Mouse (Mus musculus): ENCODE results near the gene Pacs2. TPM values are rescaled to one million over a fixed set of nuclear protein-coding genes. Genes with fewer than 3 reads are reported as not detected.

Pacs2 gene
- polyA plus RNA-seq, 1 experiment from 2014 or later: 26.8 TPM

- no peak overlapping the region for H3K4me3 ChIP-seq (replicated peaks; ENCODE audit: low read length)
- H3K9ac ChIP-seq: no peak overlapping the region
- no peaks in the 10 kb centered on the region for H3K36me3 ChIP-seq (replicated peaks; ENCODE audit: control insufficient read depth, insufficient read depth)
- H3K27me3 ChIP-seq (ENCODE audit: control insufficient read depth, insufficient read depth, low read length): no peaks in the 10 kb centered on the region
- ATAC-seq (ENCODE audit: low FRiP score) (no peak), DNase-seq (ENCODE audit: low spot score) (no peak)
- no peak overlapping the region for H3K4me2 ChIP-seq (replicated peaks)
- WGBS: 33% methylated on average over 4 of the region's 4 CpGs
- peaks cover 8% of the 10 kb centered on the region for H3K4me1 ChIP-seq (replicated peaks; ENCODE audit: control insufficient read depth, insufficient read depth, low read length)
- H3K27ac ChIP-seq: no peak overlapping the region
- H3K9me3 ChIP-seq (ENCODE audit: control insufficient read depth, low read length): no peaks in the 10 kb centered on the region
These were observed 9.3 kb upstream of the Pacs2 start for GRCm38 (mm10) chr12:113004993-113005392.

GRCm38 (mm10) chr12:113011702-113012360 lies 2.5 kb upstream of the Pacs2 start:
- Histone ChIP-seq H3K4me3 (replicated peaks; ENCODE audit: low read length) (no peak overlapping the region), H3K9ac (no peak overlapping the region), H3K9me3 (ENCODE audit: control insufficient read depth, low read length) (no peaks in the 10 kb centered on the region), H3K4me2 (replicated peaks) (no peak overlapping the region), H3K4me1 (replicated peaks; ENCODE audit: control insufficient read depth, insufficient read depth, low read length) (peaks cover 25% of the 10 kb centered on the region), H3K36me3 (replicated peaks; ENCODE audit: control insufficient read depth, insufficient read depth) (no peaks in the 10 kb centered on the region), H3K27ac (no peak overlapping the region), H3K27me3 (ENCODE audit: control insufficient read depth, insufficient read depth, low read length) (no peaks in the 10 kb centered on the region)
- 83% methylated on average over 6 of the region's 6 CpGs for WGBS
- DNase-seq (ENCODE audit: low spot score) (no peak), ATAC-seq (ENCODE audit: low FRiP score) (no peak)

GRCm38 (mm10) chr12:113012443-113012842 lies 1.9 kb upstream of the Pacs2 start:
- Histone ChIP-seq H3K27ac (no peak overlapping the region), H3K4me3 (replicated peaks; ENCODE audit: low read length) (no peak overlapping the region)

GRCm38 (mm10) chr12:113013021-113013491 lies 1.3 kb upstream of the Pacs2 start:
- no peak for DNase-seq (ENCODE audit: low spot score)

More at GRCm38 (mm10) chr12:113012443-113012842, 1.9 kb upstream of the Pacs2 start:
- H3K4me1 ChIP-seq (replicated peaks; ENCODE audit: control insufficient read depth, insufficient read depth, low read length): peaks cover 28% of the 10 kb centered on the region
- H3K4me2 ChIP-seq (replicated peaks): no peak overlapping the region
- WGBS: 92% methylated on average over 5 of the region's 5 CpGs
- H3K9ac ChIP-seq: no peak overlapping the region
- no peaks in the 10 kb centered on the region for H3K27me3 ChIP-seq (ENCODE audit: control insufficient read depth, insufficient read depth, low read length)
- H3K9me3 ChIP-seq (ENCODE audit: control insufficient read depth, low read length): no peaks in the 10 kb centered on the region
- ATAC-seq (ENCODE audit: low FRiP score) (no peak), DNase-seq (ENCODE audit: low spot score) (no peak)
- H3K36me3 ChIP-seq (replicated peaks; ENCODE audit: control insufficient read depth, insufficient read depth): no peaks in the 10 kb centered on the region

GRCm38 (mm10) chr12:113014561-113015556 lies 551 bp downstream of the Pacs2 start:
- WGBS: under 1% methylated on average over 61 of the region's 64 CpGs
- Histone ChIP-seq H3K4me1 (replicated peaks; ENCODE audit: control insufficient read depth, insufficient read depth, low read length) (peaks cover 28% of the 10 kb centered on the region), H3K4me3 (replicated peaks; ENCODE audit: low read length) (peak overlapping the region; percentile 99), H3K27ac (peak overlapping the region; percentile 84), H3K27me3 (ENCODE audit: control insufficient read depth, insufficient read depth, low read length) (no peaks in the 10 kb centered on the region), H3K36me3 (replicated peaks; ENCODE audit: control insufficient read depth, insufficient read depth) (no peaks in the 10 kb centered on the region), H3K4me2 (replicated peaks) (peak overlapping the region; percentile 93), H3K9ac (peak overlapping the region; percentile 96), H3K9me3 (ENCODE audit: control insufficient read depth, low read length) (no peaks in the 10 kb centered on the region)
- ATAC-seq (ENCODE audit: low FRiP score) (peak; percentile 25), DNase-seq (ENCODE audit: low spot score) (no peak)

More at GRCm38 (mm10) chr12:113013021-113013491, 1.3 kb upstream of the Pacs2 start:
- H3K27me3 ChIP-seq (ENCODE audit: control insufficient read depth, insufficient read depth, low read length): no peaks in the 10 kb centered on the region
- H3K4me2 ChIP-seq (replicated peaks): peak overlapping the region; percentile 93
- no peak for ATAC-seq (ENCODE audit: low FRiP score)
- 54% methylated on average over 3 of the region's 3 CpGs for WGBS
- H3K4me1 ChIP-seq (replicated peaks; ENCODE audit: control insufficient read depth, insufficient read depth, low read length): peaks cover 28% of the 10 kb centered on the region
- peak overlapping the region; percentile 92 for H3K27ac ChIP-seq
- peak overlapping the region; percentile 96; the same call in 1 of the 2 replicates for H3K9ac ChIP-seq
- H3K36me3 ChIP-seq (replicated peaks; ENCODE audit: control insufficient read depth, insufficient read depth): no peaks in the 10 kb centered on the region
- H3K9me3 ChIP-seq (ENCODE audit: control insufficient read depth, low read length): no peaks in the 10 kb centered on the region
- H3K4me3 ChIP-seq (replicated peaks; ENCODE audit: low read length): no peak overlapping the region

- Histone ChIP-seq H3K36me3 (replicated peaks; ENCODE audit: control insufficient read depth, insufficient read depth) (peaks cover 6% of the 10 kb centered on the region), H3K27me3 (ENCODE audit: control insufficient read depth, insufficient read depth, low read length) (no peaks in the 10 kb centered on the region), H3K4me1 (replicated peaks; ENCODE audit: control insufficient read depth, insufficient read depth, low read length) (peaks cover 28% of the 10 kb centered on the region), H3K9me3 (ENCODE audit: control insufficient read depth, low read length) (no peaks in the 10 kb centered on the region), H3K9ac (peak overlapping the region; percentile 96), H3K4me2 (replicated peaks) (peak overlapping the region; percentile 93), H3K27ac (no peak overlapping the region), H3K4me3 (replicated peaks; ENCODE audit: low read length) (peak overlapping the region; percentile 99)
- no peak for ATAC-seq (ENCODE audit: low FRiP score)
- DNase-seq (ENCODE audit: low spot score): no peak
- 76% methylated on average over 4 of the region's 4 CpGs for WGBS
These were observed 1.6 kb downstream of the Pacs2 start for GRCm38 (mm10) chr12:113015956-113016355.

- Histone ChIP-seq H3K27ac (no peak overlapping the region), H3K9me3 (ENCODE audit: control insufficient read depth, low read length) (no peaks in the 10 kb centered on the region), H3K27me3 (ENCODE audit: control insufficient read depth, insufficient read depth, low read length) (no peaks in the 10 kb centered on the region), H3K9ac (peak overlapping the region; percentile 34; the same call in 1 of the 2 replicates), H3K4me3 (replicated peaks; ENCODE audit: low read length) (peak overlapping the region; percentile 4; the same call in 1 of the 2 replicates), H3K4me2 (replicated peaks) (peak overlapping the region; percentile 31; the same call in 1 of the 2 replicates), H3K4me1 (replicated peaks; ENCODE audit: control insufficient read depth, insufficient read depth, low read length) (peaks cover 28% of the 10 kb centered on the region), H3K36me3 (replicated peaks; ENCODE audit: control insufficient read depth, insufficient read depth) (peaks cover 8% of the 10 kb centered on the region)
- 77% methylated on average over 8 of the region's 8 CpGs for WGBS
- no peak for ATAC-seq (ENCODE audit: low FRiP score)
- DNase-seq (ENCODE audit: low spot score): no peak
These were observed 2.7 kb downstream of the Pacs2 start for GRCm38 (mm10) chr12:113016976-113017375.

- DNase-seq (ENCODE audit: low spot score): no peak
- peaks cover 28% of the 10 kb centered on the region for H3K4me1 ChIP-seq (replicated peaks; ENCODE audit: control insufficient read depth, insufficient read depth, low read length)
- H3K9ac ChIP-seq: no peak overlapping the region
- H3K9me3 ChIP-seq (ENCODE audit: control insufficient read depth, low read length): no peaks in the 10 kb centered on the region
- H3K36me3 ChIP-seq (replicated peaks; ENCODE audit: control insufficient read depth, insufficient read depth): peaks cover 8% of the 10 kb centered on the region
- no peak overlapping the region for H3K4me3 ChIP-seq (replicated peaks; ENCODE audit: low read length)
- no peak overlapping the region for H3K4me2 ChIP-seq (replicated peaks)
- WGBS: 84% methylated on average over 9 of the region's 9 CpGs
- no peak for ATAC-seq (ENCODE audit: low FRiP score)
- no peak overlapping the region for H3K27ac ChIP-seq
- H3K27me3 ChIP-seq (ENCODE audit: control insufficient read depth, insufficient read depth, low read length): no peaks in the 10 kb centered on the region
These were observed 3.2 kb downstream of the Pacs2 start for GRCm38 (mm10) chr12:113017429-113017984.

- H3K4me3 ChIP-seq (replicated peaks; ENCODE audit: low read length): no peak overlapping the region
- no peak overlapping the region for H3K27ac ChIP-seq
- WGBS: 91% methylated on average over 4 of the region's 4 CpGs
- H3K36me3 ChIP-seq (replicated peaks; ENCODE audit: control insufficient read depth, insufficient read depth): peaks cover 18% of the 10 kb centered on the region
- peaks cover 22% of the 10 kb centered on the region for H3K4me1 ChIP-seq (replicated peaks; ENCODE audit: control insufficient read depth, insufficient read depth, low read length)
- H3K4me2 ChIP-seq (replicated peaks): no peak overlapping the region
- DNase-seq (ENCODE audit: low spot score) (no peak), ATAC-seq (ENCODE audit: low FRiP score) (no peak)
- H3K27me3 ChIP-seq (ENCODE audit: control insufficient read depth, insufficient read depth, low read length): no peaks in the 10 kb centered on the region
- H3K9me3 ChIP-seq (ENCODE audit: control insufficient read depth, low read length): no peaks in the 10 kb centered on the region
- no peak overlapping the region for H3K9ac ChIP-seq
These were observed 4.5 kb downstream of the Pacs2 start for GRCm38 (mm10) chr12:113018763-113019162.

Measured in hindbrain, embryonic 14.5 days (tissue).